ENCODE assay signal across 22 mouse cellular contexts in the genomic region with DNA sequence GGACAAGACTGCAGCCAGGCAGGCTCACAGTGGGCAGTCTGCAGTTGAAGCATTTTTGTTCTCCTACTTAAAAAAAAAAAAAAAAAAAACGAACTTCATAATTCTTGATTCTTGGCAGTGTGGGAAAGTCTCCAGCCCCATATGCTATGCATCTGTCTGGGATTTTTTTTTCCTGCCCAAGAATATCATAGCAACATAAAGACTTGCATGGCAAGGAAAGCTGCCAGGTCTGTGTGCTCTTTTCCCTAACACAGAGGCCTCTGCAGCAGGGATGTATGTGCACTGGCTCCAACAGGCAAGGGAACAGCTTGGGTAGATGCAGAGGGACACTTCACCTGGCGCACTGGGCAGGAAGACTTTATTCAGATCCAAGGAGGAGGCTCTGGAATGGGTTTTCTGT.
DNase-seq lines count a peak whose midpoint lies in the region; ATAC-seq lines count a peak whose summit lies in the region.
"Had no signal": no experiment of that assay in that cellular context is flagged by ENCODE, and none has a peak within 500 bp of the region (broad histone marks: within the 10 kb centered on the region; RNA-seq: fewer than 3 reads in every experiment).

No protein-coding gene starts in this region.

- ATAC-seq in frontal cortex, adult (ENCODE audit: low TSS enrichment), result peak; percentile 84
- ATAC-seq: forebrain, embryonic 13.5 days; hindbrain, embryonic 16.5 days; intestine, embryonic 16.5 days; liver, postnatal 0 days had no signal

- intact Hi-C loops in left cerebral cortex, postnatal 25 days (cut with DNase I), result no loop called here

- DNase-seq in frontal cortex, postnatal 25 days (ENCODE audit: low spot score in 2 of 2), result no peak
- peak; percentile 54 for DNase-seq in right cerebral cortex, adult 18-20 months
- no peak for DNase-seq in right cerebral cortex, postnatal 36 days (ENCODE audit: low spot score in 2 of 2)
- peak; percentile 28 to 76 for DNase-seq in left cerebral cortex, postnatal 25 days (ENCODE audit: low spot score in 2 of 2)
- DNase-seq in telencephalon, adult 2 months (ENCODE audit: low read depth, low spot score), result peak; percentile 58
- DNase-seq in urinary bladder, postnatal 14 days (ENCODE audit: low spot score), result no peak
- DNase-seq in urinary bladder, adult 2 months (ENCODE audit: low spot score), result no peak
- DNase-seq: adrenal gland, postnatal 14 days; B cell, adult 2 months; cerebellum, adult 9-10 months; heart, postnatal 4 days; kidney, adult 9 months; kidney, postnatal 36 days; layer of hippocampus, postnatal 36 days; liver, postnatal 0 days; lung, postnatal 10 days; thymus, adult 2 months; thymus, postnatal 4 days had no signal

Comparison
In these comparisons a context has a peak if more than half of its experiments do, and no peak if none do; other contexts are left out.
1. DNase-seq: peak in right cerebral cortex, adult 18-20 months (single experiment), left cerebral cortex, postnatal 25 days (2 of 2) and telencephalon, adult 2 months (single experiment); none in frontal cortex, postnatal 25 days (0 of 2), right cerebral cortex, postnatal 36 days (0 of 2), urinary bladder, postnatal 14 days (single experiment) and urinary bladder, adult 2 months (single experiment).